Mouse (Mus musculus) hindbrain, embryonic 16.5 days (tissue): ENCODE measurements around the gene Zfp408. TPM values are rescaled to one million over a fixed set of nuclear protein-coding genes. Genes with fewer than 3 reads are reported as not detected.

Experiments used
- ATAC-seq: fragments of 200-750 bp; cut with Nextera tagmentation; 2 replicates; pipeline ENCODE4 v1.8.0; 2017; ENCODE audit warnings: moderate TSS enrichment, moderate library complexity
- H3K27ac ChIP-seq: fragments of 300-500 bp; sonication (generic); 2 replicates; pipeline ENCODE4 v1.5.1; 2014; ENCODE audit warnings: low read depth, mild to moderate bottlenecking, control low read depth, low read length, moderate library complexity
- H3K27me3 ChIP-seq: fragments of 300-500 bp; sonication (generic); replicated peaks from 2 replicates; pipeline ENCODE4 v1.6.1; 2014; ENCODE audit warnings: low read length; ENCODE audit not compliant: control insufficient read depth, insufficient read depth
- H3K36me3 ChIP-seq: fragments of 300-500 bp; sonication (generic); 2 replicates; pipeline ENCODE4 v1.6.1; 2014; ENCODE audit warnings: mild to moderate bottlenecking, low read length, moderate library complexity, mixed read lengths; ENCODE audit not compliant: control insufficient read depth, insufficient read depth
- H3K4me1 ChIP-seq: fragments of 300-500 bp; sonication (generic); 2 replicates; pipeline ENCODE4 v1.6.1; 2014; ENCODE audit warnings: low read depth, low read length; ENCODE audit not compliant: control insufficient read depth, insufficient read depth
- H3K4me2 ChIP-seq: fragments of 300-500 bp; sonication (generic); 2 replicates; pipeline ENCODE4 v1.6.1; 2014; ENCODE audit warnings: mild to moderate bottlenecking, low read length, control low read depth, moderate library complexity
- H3K4me3 ChIP-seq: fragments of 300-500 bp; sonication (generic); 2 replicates; pipeline ENCODE4 v1.5.1; 2014; ENCODE audit warnings: mild to moderate bottlenecking, low read length, control low read depth, moderate library complexity
- H3K9ac ChIP-seq: fragments of 300-500 bp; sonication (generic); 2 replicates; pipeline ENCODE4 v1.6.1; 2014; ENCODE audit warnings: low read depth, mild to moderate bottlenecking, control low read depth, low read length, moderate library complexity
- H3K9me3 ChIP-seq: fragments of 300-500 bp; sonication (generic); 2 replicates; pipeline ENCODE4 v1.6.1; 2014; ENCODE audit warnings: mild to moderate bottlenecking, low read length, moderate library complexity; ENCODE audit not compliant: control insufficient read depth
- WGBS: fragments of 180-500 bp; shearing (Covaris S2); extraction: QIAGEN DNeasy Blood & Tissue Kit; methylation state at CpG from one replicate; pipeline ENCODE4 v1.1.7; 2014; 5-methylcytosine and 5-hydroxymethylcytosine counted together
- polyA plus RNA-seq: library from polyadenylated mRNA; unstranded; fragments of >200 nt; fragmentation: Nextera tagmentation; extraction: Ambion mirVana; gene quantifications from 2 replicates; pipeline ENCODE4 v1.2.1, GENCODE M21; 2015

Gene Zfp408
- polyA plus RNA-seq, 1 experiment from 2014 or later, result 9.9 TPM

- Histone ChIP-seq H3K27me3 (no peaks in the 10 kb centered on the region), H3K27ac (no peak overlapping the region), H3K36me3 (peaks cover 32% of the 10 kb centered on the region), H3K9ac (no peak overlapping the region), H3K4me3 (no peak overlapping the region), H3K4me1 (peaks cover 6% of the 10 kb centered on the region), H3K4me2 (no peak overlapping the region), H3K9me3 (no peaks in the 10 kb centered on the region)
- no peak for ATAC-seq
- 94% methylated on average over 11 of the region's 11 CpGs for WGBS
Observed at GRCm38 (mm10) chr2:91644021-91644420, 5.6 kb downstream of the Zfp408 start.

DNA sequence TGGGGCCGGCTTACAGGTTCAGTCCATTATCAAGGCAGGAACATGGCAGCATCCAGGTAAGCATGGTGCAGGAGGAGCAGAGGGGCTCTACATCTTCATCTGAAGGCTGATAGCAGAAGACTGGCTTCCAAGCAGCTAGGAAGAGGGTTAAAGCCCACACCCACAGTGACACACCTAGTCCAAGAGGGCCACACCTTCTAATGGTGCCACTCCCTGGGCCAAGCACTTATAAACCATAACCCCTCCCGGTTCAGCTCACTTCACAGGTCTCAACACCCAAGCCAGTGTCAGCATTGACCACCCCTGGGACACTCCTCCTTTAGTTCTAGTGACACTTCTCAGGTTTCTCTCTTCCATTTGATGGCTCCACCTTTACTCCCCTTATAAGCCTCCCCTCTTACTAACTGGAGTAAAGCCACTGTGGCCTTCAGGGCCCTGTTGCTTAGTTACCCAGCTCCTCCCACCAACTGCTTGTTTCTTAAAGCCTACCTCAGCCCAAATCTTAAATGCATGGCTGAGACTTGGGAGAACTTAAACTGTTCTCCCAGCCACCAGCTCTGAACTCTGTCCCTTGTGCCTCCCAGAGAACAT is 6.7 kb downstream of the Zfp408 start:
- Histone ChIP-seq H3K9me3 (no peaks in the 10 kb centered on the region), H3K4me3 (no peak overlapping the region), H3K9ac (no peak overlapping the region), H3K27ac (no peak overlapping the region), H3K36me3 (peaks cover 32% of the 10 kb centered on the region), H3K4me2 (no peak overlapping the region), H3K4me1 (no peaks in the 10 kb centered on the region), H3K27me3 (no peaks in the 10 kb centered on the region)
- no peak for ATAC-seq
- WGBS, result 82% methylated on average over 2 of the region's 2 CpGs

- H3K4me3 ChIP-seq, result no peak overlapping the region
- H3K27ac ChIP-seq, result no peak overlapping the region
- H3K36me3 ChIP-seq, result no peaks in the 10 kb centered on the region
- no peak overlapping the region for H3K9ac ChIP-seq
- H3K4me2 ChIP-seq, result no peak overlapping the region
- no peaks in the 10 kb centered on the region for H3K27me3 ChIP-seq
- H3K9me3 ChIP-seq, result no peaks in the 10 kb centered on the region
- 84% methylated on average over 6 of the region's 6 CpGs for WGBS
- no peak for ATAC-seq
- no peaks in the 10 kb centered on the region for H3K4me1 ChIP-seq
Observed at GRCm38 (mm10) chr2:91638931-91639330, 10.7 kb downstream of the Zfp408 start.

DNA sequence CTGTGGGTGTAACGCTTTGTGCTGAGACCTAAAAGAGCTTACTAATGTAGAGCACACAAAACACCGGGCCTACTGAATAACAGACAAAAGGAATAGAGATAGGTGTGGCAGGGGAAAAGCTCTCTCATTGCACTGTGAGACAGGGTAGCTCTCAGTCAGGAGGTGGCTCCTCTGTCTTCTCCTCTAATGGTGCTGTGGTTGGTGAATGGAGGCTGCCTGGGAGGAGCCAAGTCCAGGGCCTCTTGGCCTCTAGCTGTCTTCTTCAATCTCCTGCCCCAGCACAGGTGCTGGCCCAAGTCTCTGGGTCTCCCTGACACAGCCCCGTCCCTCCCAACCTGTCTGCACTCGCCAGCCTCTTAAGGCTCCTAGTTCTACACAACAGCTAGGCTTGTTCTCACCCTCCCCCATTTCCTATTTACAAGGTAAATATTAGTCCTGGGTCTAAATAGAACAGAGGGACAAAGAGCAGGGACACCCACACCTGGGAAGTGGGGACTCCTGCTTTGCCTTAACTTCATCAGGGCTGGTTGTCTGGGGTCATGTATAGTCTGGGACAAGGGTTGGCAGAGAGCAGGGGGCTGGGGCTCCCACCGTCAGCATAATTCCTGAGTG is 12.8 kb downstream of the Zfp408 start:
- ATAC-seq, result no peak

GRCm38 (mm10) chr2:91636229-91636628 is 13.4 kb downstream of the Zfp408 start, which contains the start of gene F2:
Gene F2, minus strand, starts transcription at chr2:91636414.
- ATAC-seq, result no peak
- Histone ChIP-seq H3K36me3 (no peaks in the 10 kb centered on the region), H3K4me3 (no peak within 1 kb of the TSS), H3K27ac (no peak within 1 kb of the TSS), H3K4me1 (no peaks in the 10 kb centered on the region), H3K27me3 (no peaks in the 10 kb centered on the region), H3K9me3 (no peaks in the 10 kb centered on the region), H3K4me2 (no peak within 1 kb of the TSS), H3K9ac (no peak within 1 kb of the TSS; the same call in 1 of the 2 replicates)
- WGBS, result 91% methylated on average over 8 of the region's 8 CpGs

More for the DNA sequence above, 12.8 kb downstream of the Zfp408 start:
- Histone ChIP-seq H3K27ac (no peak overlapping the region), H3K9me3 (no peaks in the 10 kb centered on the region), H3K4me1 (no peaks in the 10 kb centered on the region), H3K36me3 (no peaks in the 10 kb centered on the region), H3K27me3 (no peaks in the 10 kb centered on the region), H3K9ac (no peak overlapping the region), H3K4me3 (no peak overlapping the region), H3K4me2 (no peak overlapping the region)
- WGBS, result 81% methylated on average over 5 of the region's 5 CpGs

- Histone ChIP-seq H3K9me3 (no peaks in the 10 kb centered on the region), H3K9ac (no peak overlapping the region), H3K36me3 (no peaks in the 10 kb centered on the region), H3K4me1 (no peaks in the 10 kb centered on the region), H3K27me3 (no peaks in the 10 kb centered on the region), H3K27ac (no peak overlapping the region), H3K4me2 (no peak overlapping the region), H3K4me3 (no peak overlapping the region)
- 88% methylated on average over 11 of the region's 11 CpGs for WGBS
- ATAC-seq, result no peak
Observed at GRCm38 (mm10) chr2:91635486-91635885, 14.1 kb downstream of the Zfp408 start.

- Histone ChIP-seq H3K27ac (no peak overlapping the region), H3K9me3 (no peaks in the 10 kb centered on the region), H3K36me3 (no peaks in the 10 kb centered on the region), H3K27me3 (no peaks in the 10 kb centered on the region), H3K4me2 (no peak overlapping the region), H3K9ac (no peak overlapping the region), H3K4me1 (no peaks in the 10 kb centered on the region), H3K4me3 (no peak overlapping the region)
- WGBS, result 85% methylated on average over 9 of the region's 9 CpGs
- ATAC-seq, result no peak
Observed at GRCm38 (mm10) chr2:91634841-91635240, 14.8 kb downstream of the Zfp408 start.

DNA sequence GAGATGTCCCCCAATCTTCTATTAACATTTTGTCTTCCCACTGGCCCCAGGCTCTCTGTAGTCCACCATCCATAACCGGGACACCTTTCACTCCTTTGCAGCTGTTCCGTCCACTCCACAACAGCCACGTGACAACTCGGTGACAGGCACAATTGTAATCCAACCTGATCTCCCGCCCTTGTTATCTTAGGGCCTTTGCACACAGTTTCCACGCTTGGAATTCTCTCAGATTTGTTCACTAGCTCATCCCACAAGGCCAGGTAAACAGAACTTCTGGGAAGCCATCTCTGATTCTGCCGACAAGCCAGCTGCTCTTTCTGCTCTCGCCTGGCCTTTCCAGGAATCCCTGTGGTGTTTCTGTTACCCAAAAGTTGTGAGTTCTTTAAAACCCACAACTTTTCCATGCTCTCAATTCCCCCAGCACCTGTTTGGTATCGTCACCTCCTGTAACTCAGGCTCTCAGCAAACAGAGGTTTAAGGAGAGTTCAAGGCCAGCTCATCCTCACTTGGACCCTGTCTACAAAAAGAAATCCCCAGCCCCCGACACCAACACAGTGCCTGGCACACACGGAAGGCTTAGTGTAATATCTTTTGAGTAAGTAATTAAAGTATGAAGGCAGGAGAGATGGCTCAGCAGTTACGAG is 16.1 kb downstream of the Zfp408 start:
- ATAC-seq, result no peak
- no peaks in the 10 kb centered on the region for H3K4me1 ChIP-seq

DNA sequence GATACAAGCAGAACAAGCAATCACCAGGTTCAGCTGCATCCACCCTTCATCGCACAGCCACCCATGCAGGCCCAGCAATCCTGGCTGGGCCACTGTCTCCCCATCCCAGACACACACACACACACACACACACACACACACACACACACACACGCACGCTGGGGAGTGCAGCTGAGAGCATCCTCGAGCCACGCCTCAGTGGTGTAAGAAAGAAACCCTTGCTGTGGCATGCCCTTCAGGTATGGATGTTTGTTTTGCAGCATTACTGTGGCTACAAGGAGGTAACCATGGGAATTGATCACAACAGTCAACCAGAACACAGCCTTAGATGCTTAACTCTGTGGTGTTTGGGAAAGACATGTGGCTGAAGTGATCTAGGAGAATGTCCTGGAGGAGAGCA is 17.3 kb downstream of the Zfp408 start:
- H3K27me3 ChIP-seq, result no peaks in the 10 kb centered on the region
- no peaks in the 10 kb centered on the region for H3K4me1 ChIP-seq
- no peak overlapping the region for H3K9ac ChIP-seq
- H3K27ac ChIP-seq, result no peak overlapping the region
- no peak overlapping the region for H3K4me3 ChIP-seq
- WGBS, result 77% methylated on average over 5 of the region's 5 CpGs
- H3K9me3 ChIP-seq, result no peaks in the 10 kb centered on the region
- H3K4me2 ChIP-seq, result no peak overlapping the region
- no peaks in the 10 kb centered on the region for H3K36me3 ChIP-seq
- no peak for ATAC-seq

More for the DNA sequence above, 16.1 kb downstream of the Zfp408 start:
- H3K27ac ChIP-seq, result no peak overlapping the region
- no peaks in the 10 kb centered on the region for H3K27me3 ChIP-seq
- H3K4me2 ChIP-seq, result no peak overlapping the region
- H3K9ac ChIP-seq, result no peak overlapping the region
- H3K36me3 ChIP-seq, result no peaks in the 10 kb centered on the region
- H3K9me3 ChIP-seq, result no peaks in the 10 kb centered on the region
- 84% methylated on average over 12 of the region's 12 CpGs for WGBS
- no peak overlapping the region for H3K4me3 ChIP-seq
